Mouse (Mus musculus) hindlimb bud, embryonic 11.5 days (tissue): ENCODE measurements around the gene Nprl3.

Experiments used
- DNase-seq: peaks from one replicate; pipeline ENCODE4 v3.0.0-alpha.2; 2012; ENCODE audit warnings: low read depth, low spot score; ENCODE audit errors: extremely low spot score

The Nprl3 gene

GRCm38 (mm10) chr11:32248350-32248749 lies 19.2 kb downstream of the Nprl3 start:
- DNase-seq, result no peak

GRCm38 (mm10) chr11:32247068-32247467 lies 20.4 kb downstream of the Nprl3 start:
- DNase-seq, result no peak

GRCm38 (mm10) chr11:32245614-32246013 lies 21.9 kb downstream of the Nprl3 start:
- DNase-seq, result no peak

- no peak for DNase-seq
Observed at GRCm38 (mm10) chr11:32244617-32245016, 22.9 kb downstream of the Nprl3 start.

- DNase-seq, result no peak
Observed at GRCm38 (mm10) chr11:32244064-32244463, 23.4 kb downstream of the Nprl3 start.

GRCm38 (mm10) chr11:32243205-32243955 lies 24.1 kb downstream of the Nprl3 start:
- no peak for DNase-seq

- DNase-seq, result no peak
Observed at GRCm38 (mm10) chr11:32242209-32242608, 25.3 kb downstream of the Nprl3 start.

GRCm38 (mm10) chr11:32241391-32241790 lies 26.1 kb downstream of the Nprl3 start:
- DNase-seq, result no peak

- no peak for DNase-seq
Observed at GRCm38 (mm10) chr11:32238093-32238860, 29.2 kb downstream of the Nprl3 start.

- no peak for DNase-seq
Observed at GRCm38 (mm10) chr11:32237411-32237795, 30.1 kb downstream of the Nprl3 start.

- DNase-seq, result no peak
Observed at GRCm38 (mm10) chr11:32236712-32237410, 30.6 kb downstream of the Nprl3 start.

GRCm38 (mm10) chr11:32236132-32236531 lies 31.4 kb downstream of the Nprl3 start:
- DNase-seq, result no peak

- DNase-seq, result no peak
Observed at GRCm38 (mm10) chr11:32235646-32236045, 31.9 kb downstream of the Nprl3 start.

GRCm38 (mm10) chr11:32234816-32235485 lies 32.6 kb downstream of the Nprl3 start:
- no peak for DNase-seq

- DNase-seq, result no peak
Observed at GRCm38 (mm10) chr11:32233895-32234294, 33.6 kb downstream of the Nprl3 start.

- no peak for DNase-seq
Observed at GRCm38 (mm10) chr11:32232848-32233247, 34.7 kb downstream of the Nprl3 start.

GRCm38 (mm10) chr11:32231125-32231524 lies 36.4 kb downstream of the Nprl3 start:
- DNase-seq, result no peak

GRCm38 (mm10) chr11:32230220-32230619 lies 37.3 kb downstream of the Nprl3 start:
- no peak for DNase-seq

GRCm38 (mm10) chr11:32228292-32228845 lies 39.1 kb downstream of the Nprl3 start:
- no peak for DNase-seq

- no peak for DNase-seq
Observed at GRCm38 (mm10) chr11:32227555-32227954, 40.0 kb downstream of the Nprl3 start.

- no peak for DNase-seq
Observed at GRCm38 (mm10) chr11:32227041-32227440, 40.5 kb downstream of the Nprl3 start.
